Mouse (Mus musculus): ENCODE data around the gene Gm10031. TPM values are rescaled to one million over a fixed set of nuclear protein-coding genes. Genes with fewer than 3 reads are reported as not detected.
"Not testable (repeated sequence)": the region's sequence is repeated elsewhere in the genome, so short reads cannot be mapped to it uniquely, and the experiment has no call there.

Gene Gm10031
- 0.35 and 0.52 TPM in 2 replicates for polyA plus RNA-seq (2015; fragmentation: Nextera tagmentation; extraction: Ambion mirVana)

DNA sequence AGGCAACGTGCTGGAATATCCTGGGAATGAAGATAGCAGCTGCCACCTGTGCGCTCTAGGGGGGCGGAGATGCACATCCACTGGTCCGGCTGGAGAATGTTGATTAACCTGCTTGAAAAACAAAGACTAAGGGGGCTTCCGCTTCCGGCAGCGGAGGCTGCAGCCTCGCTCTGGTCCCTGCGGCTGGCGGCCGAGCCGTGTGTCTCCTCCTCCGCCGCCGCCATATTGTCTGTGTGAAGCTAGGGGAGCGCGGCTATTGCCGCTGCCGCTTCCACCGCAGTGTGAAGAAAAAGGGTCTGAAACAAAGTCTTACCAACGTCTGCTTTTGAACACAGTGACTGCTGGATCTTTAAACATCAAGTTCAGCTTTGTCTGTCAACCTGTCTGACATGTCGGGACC lies at the start of gene Gm10031:
Gene Gm10031, plus strand, starts transcription at position 171 of the 400 bp plus-strand sequence.
- 95% methylated on average over 21 of the region's 22 CpGs for WGBS
- H3K9ac ChIP-seq (ENCODE audit: low read depth, low read length); H3K4me3 ChIP-seq (ENCODE audit: low read depth, low read length); H3K9me3 ChIP-seq (ENCODE audit: control insufficient read depth); H3K4me2 ChIP-seq (replicated peaks; ENCODE audit: low read depth); ATAC-seq; H3K27ac ChIP-seq (ENCODE audit: low read depth, low read length); H3K27me3 ChIP-seq (replicated peaks; ENCODE audit: control insufficient read depth, insufficient read depth, low read length); H3K36me3 ChIP-seq (ENCODE audit: control insufficient read depth, insufficient read depth); H3K4me1 ChIP-seq (replicated peaks; ENCODE audit: control insufficient read depth, insufficient read depth, low read length): not testable (repeated sequence)

DNA sequence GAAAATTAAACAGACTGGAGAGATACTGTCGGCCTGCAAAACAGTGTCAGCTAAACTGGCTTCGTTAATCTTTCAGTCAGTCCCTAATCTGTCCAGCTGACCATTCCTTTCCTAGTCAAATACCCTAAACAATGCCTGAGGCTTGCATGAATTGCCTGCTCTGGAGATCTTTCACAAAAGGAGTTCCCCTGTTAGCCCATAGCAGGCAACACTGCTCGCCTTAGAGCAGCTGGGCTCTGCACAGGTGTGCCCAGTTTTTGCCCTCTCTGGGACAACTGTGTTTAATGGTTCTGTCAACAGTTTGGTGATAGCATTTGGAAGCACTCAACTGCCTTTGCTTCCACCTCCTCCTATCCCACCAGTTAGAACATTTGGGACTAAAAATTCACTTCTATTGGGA lies 49.0 kb upstream of the Gm10031 start:
- Histone ChIP-seq H3K9ac (ENCODE audit: low read depth, low read length) (no peak overlapping the region), H3K36me3 (ENCODE audit: control insufficient read depth, insufficient read depth) (no peaks in the 10 kb centered on the region), H3K4me2 (replicated peaks; ENCODE audit: low read depth) (no peak overlapping the region), H3K27ac (ENCODE audit: low read depth, low read length) (no peak overlapping the region), H3K27me3 (replicated peaks; ENCODE audit: control insufficient read depth, insufficient read depth, low read length) (no peaks in the 10 kb centered on the region), H3K9me3 (ENCODE audit: control insufficient read depth) (no peaks in the 10 kb centered on the region), H3K4me1 (replicated peaks; ENCODE audit: control insufficient read depth, insufficient read depth, low read length) (0 out of 2 replicates have a peak, but pooled peaks cover 6% of the 10 kb centered on the region), H3K4me3 (ENCODE audit: low read depth, low read length) (no peak overlapping the region)
- ATAC-seq, result no peak
- 59% methylated on average over 3 of the region's 3 CpGs for WGBS
- TF ChIP-seq CTCF (IDR thresholded peaks at IDR 0.05; ENCODE audit: low read depth), result no peak

DNA sequence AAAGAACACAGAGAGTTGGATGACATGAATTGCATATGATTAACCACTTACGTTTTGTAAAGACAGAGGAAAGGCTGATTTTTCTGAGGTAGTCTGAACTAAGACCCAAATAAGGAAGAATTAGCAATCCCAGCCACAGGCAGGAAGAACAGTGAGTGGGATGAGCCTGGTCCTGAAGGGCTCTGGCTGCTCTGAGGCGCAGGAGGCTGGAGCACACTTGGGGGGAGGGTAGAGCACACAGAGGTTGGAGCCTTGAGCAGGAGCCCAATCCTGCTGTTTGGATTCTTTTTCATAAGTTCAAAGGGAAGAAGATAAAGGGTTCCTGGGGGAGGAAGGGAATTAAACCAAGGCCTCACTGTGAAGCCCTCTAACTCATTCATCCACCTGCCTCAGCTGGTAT lies 47.8 kb upstream of the Gm10031 start:
- Histone ChIP-seq H3K27me3 (replicated peaks; ENCODE audit: control insufficient read depth, insufficient read depth, low read length) (no peaks in the 10 kb centered on the region), H3K9me3 (ENCODE audit: control insufficient read depth) (no peaks in the 10 kb centered on the region), H3K36me3 (ENCODE audit: control insufficient read depth, insufficient read depth) (no peaks in the 10 kb centered on the region), H3K4me2 (replicated peaks; ENCODE audit: low read depth) (no peak overlapping the region), H3K4me3 (ENCODE audit: low read depth, low read length) (no peak overlapping the region), H3K27ac (ENCODE audit: low read depth, low read length) (no peak overlapping the region), H3K4me1 (replicated peaks; ENCODE audit: control insufficient read depth, insufficient read depth, low read length) (0 out of 2 replicates have a peak, but pooled peaks cover 6% of the 10 kb centered on the region), H3K9ac (ENCODE audit: low read depth, low read length) (no peak overlapping the region)
- 61% methylated on average over 2 of the region's 2 CpGs for WGBS
- TF ChIP-seq CTCF (IDR thresholded peaks at IDR 0.05; ENCODE audit: low read depth), result no peak
- no peak for ATAC-seq

DNA sequence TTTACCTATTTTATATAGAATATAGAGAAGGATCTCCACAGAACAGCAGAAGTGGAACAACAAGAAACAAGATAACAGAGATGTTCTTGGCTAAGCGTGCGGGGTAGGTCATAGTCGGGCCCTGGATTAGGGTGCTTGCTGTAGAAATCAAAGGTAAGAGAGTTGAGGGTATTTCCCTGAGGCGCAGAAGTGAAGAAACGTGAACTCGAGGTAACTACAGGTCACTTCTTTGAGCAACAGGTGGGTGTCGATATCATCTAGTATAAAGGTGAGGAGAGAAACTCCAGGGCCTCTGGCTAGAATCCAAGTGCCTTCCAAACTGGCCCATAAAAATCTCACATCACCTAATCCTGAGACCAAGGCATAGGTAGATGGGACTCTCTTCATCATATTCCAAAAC lies 47.3 kb upstream of the Gm10031 start:
- Histone ChIP-seq H3K9ac (ENCODE audit: low read depth, low read length) (no peak overlapping the region), H3K9me3 (ENCODE audit: control insufficient read depth) (no peaks in the 10 kb centered on the region), H3K27ac (ENCODE audit: low read depth, low read length) (no peak overlapping the region), H3K4me1 (replicated peaks; ENCODE audit: control insufficient read depth, insufficient read depth, low read length) (0 out of 2 replicates have a peak, but pooled peaks cover 6% of the 10 kb centered on the region), H3K4me2 (replicated peaks; ENCODE audit: low read depth) (no peak overlapping the region), H3K4me3 (ENCODE audit: low read depth, low read length) (no peak overlapping the region), H3K36me3 (ENCODE audit: control insufficient read depth, insufficient read depth) (no peaks in the 10 kb centered on the region), H3K27me3 (replicated peaks; ENCODE audit: control insufficient read depth, insufficient read depth, low read length) (no peaks in the 10 kb centered on the region)
- no peak for TF ChIP-seq CTCF (IDR thresholded peaks at IDR 0.05; ENCODE audit: low read depth)
- 36% methylated on average over 7 of the region's 7 CpGs for WGBS
- ATAC-seq, result no peak

DNA sequence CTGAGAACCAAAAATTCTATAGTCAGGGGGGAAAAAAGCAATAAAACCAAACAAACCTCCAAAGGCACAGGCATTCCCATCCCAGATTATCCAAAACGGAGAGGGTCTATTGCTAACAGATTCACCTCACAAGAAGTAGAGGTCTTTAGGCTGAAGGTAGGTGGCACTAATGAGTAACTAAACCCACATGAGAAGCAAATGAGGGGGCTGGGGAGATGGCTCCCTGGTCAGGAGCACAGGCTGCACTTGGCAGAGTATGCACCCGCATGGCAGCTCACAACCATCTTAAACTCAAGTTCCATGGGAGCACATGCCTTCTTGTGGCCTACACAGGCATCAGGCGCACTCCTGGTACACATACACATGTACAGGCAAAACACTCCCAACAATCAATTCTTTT lies 42.0 kb upstream of the Gm10031 start:
- no peak for ATAC-seq
- no peak overlapping the region for H3K4me3 ChIP-seq (ENCODE audit: low read depth, low read length)
- no peaks in the 10 kb centered on the region for H3K4me1 ChIP-seq (replicated peaks; ENCODE audit: control insufficient read depth, insufficient read depth, low read length)
- WGBS, result 92% methylated on average over 3 of the region's 3 CpGs
- no peak overlapping the region for H3K9ac ChIP-seq (ENCODE audit: low read depth, low read length)
- H3K4me2 ChIP-seq (replicated peaks; ENCODE audit: low read depth), result no peak overlapping the region
- H3K27me3 ChIP-seq (replicated peaks; ENCODE audit: control insufficient read depth, insufficient read depth, low read length), result no peaks in the 10 kb centered on the region
- no peaks in the 10 kb centered on the region for H3K9me3 ChIP-seq (ENCODE audit: control insufficient read depth)
- no peak for TF ChIP-seq CTCF (IDR thresholded peaks at IDR 0.05; ENCODE audit: low read depth)
- no peaks in the 10 kb centered on the region for H3K36me3 ChIP-seq (ENCODE audit: control insufficient read depth, insufficient read depth)
- no peak overlapping the region for H3K27ac ChIP-seq (ENCODE audit: low read depth, low read length)

DNA sequence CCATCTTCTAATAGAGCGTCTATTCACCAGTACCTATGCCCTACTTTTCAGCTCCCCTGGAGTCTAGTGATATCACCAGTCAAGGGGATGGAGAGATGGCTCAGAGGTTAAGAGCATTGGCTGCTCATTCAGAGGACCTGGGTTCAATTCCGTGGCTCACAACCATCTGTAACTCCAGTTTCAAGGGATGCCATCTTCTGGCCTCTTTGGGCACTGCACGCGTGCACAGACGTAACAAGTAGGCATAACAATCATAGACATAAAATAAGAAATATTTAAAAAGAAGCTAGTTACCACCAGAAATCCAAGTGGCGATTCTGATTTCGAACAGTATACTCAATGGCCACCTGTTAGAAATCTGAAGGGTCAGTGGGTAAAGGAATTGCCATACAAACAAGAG lies 36.3 kb upstream of the Gm10031 start:
- Histone ChIP-seq H3K9ac (ENCODE audit: low read depth, low read length) (no peak overlapping the region), H3K36me3 (ENCODE audit: control insufficient read depth, insufficient read depth) (no peaks in the 10 kb centered on the region), H3K27me3 (replicated peaks; ENCODE audit: control insufficient read depth, insufficient read depth, low read length) (no peaks in the 10 kb centered on the region), H3K9me3 (ENCODE audit: control insufficient read depth) (no peaks in the 10 kb centered on the region), H3K4me3 (ENCODE audit: low read depth, low read length) (no peak overlapping the region), H3K4me1 (replicated peaks; ENCODE audit: control insufficient read depth, insufficient read depth, low read length) (no peaks in the 10 kb centered on the region), H3K27ac (ENCODE audit: low read depth, low read length) (no peak overlapping the region), H3K4me2 (replicated peaks; ENCODE audit: low read depth) (no peak overlapping the region)
- ATAC-seq, result no peak
- WGBS, result 95% methylated on average over 7 of the region's 7 CpGs
- no peak for TF ChIP-seq CTCF (IDR thresholded peaks at IDR 0.05; ENCODE audit: low read depth)

DNA sequence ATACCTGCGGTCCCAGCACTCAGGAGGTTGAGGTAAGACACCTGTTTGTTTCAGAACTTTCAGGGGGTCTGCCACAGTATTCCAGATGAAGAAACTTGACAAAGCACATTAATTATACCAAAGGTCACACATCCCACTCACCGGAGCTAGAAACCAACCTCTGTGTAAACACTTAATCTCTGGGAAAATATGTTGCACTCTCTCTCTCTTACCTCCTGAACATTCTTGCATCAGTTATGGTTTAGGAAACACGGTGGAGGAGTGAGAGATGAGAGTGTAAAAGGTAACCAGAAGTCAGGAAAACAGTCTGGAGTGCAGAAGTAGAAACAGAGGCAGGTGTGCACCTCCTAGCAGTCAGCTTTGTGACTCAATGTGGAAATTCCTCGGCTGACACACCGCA lies 35.8 kb upstream of the Gm10031 start:
- Histone ChIP-seq H3K9me3 (ENCODE audit: control insufficient read depth) (no peaks in the 10 kb centered on the region), H3K4me1 (replicated peaks; ENCODE audit: control insufficient read depth, insufficient read depth, low read length) (no peaks in the 10 kb centered on the region), H3K4me3 (ENCODE audit: low read depth, low read length) (no peak overlapping the region), H3K9ac (ENCODE audit: low read depth, low read length) (no peak overlapping the region), H3K36me3 (ENCODE audit: control insufficient read depth, insufficient read depth) (no peaks in the 10 kb centered on the region), H3K4me2 (replicated peaks; ENCODE audit: low read depth) (no peak overlapping the region), H3K27me3 (replicated peaks; ENCODE audit: control insufficient read depth, insufficient read depth, low read length) (no peaks in the 10 kb centered on the region), H3K27ac (ENCODE audit: low read depth, low read length) (no peak overlapping the region)
- no peak for ATAC-seq
- no peak for TF ChIP-seq CTCF (IDR thresholded peaks at IDR 0.05; ENCODE audit: low read depth)
- WGBS, result 58% methylated on average over 5 of the region's 5 CpGs
